Mouse (Mus musculus) adrenal gland, adult 2 months (tissue): ENCODE measurements at regions not wholly inside any gene's neighbourhood (a gene's known extent, or its start where the extent isn't known, plus 50 kb on each side); places are given as distances from the start of the nearest gene placed in this dataset.

Source experiments
- DNase-seq: peaks from one replicate; pipeline ENCODE4 v3.0.0; 2021

- DNase-seq, result no peak
Observed at GRCm38 (mm10) chr16:15052389-15052923, 146.1 kb downstream of the Efcab1 start.

- peak; percentile 40 for DNase-seq
Observed at GRCm38 (mm10) chr16:15052924-15053793, 146.8 kb downstream of the Efcab1 start.

- no peak for DNase-seq
Observed at GRCm38 (mm10) chr16:15053840-15054239, 147.4 kb downstream of the Efcab1 start.

- DNase-seq, result peak; percentile 16
Observed at GRCm38 (mm10) chr16:15054306-15055001, 148.0 kb downstream of the Efcab1 start.

- DNase-seq, result no peak
Observed at GRCm38 (mm10) chr16:15055697-15056096, 149.3 kb downstream of the Efcab1 start.

- DNase-seq, result no peak
Observed at GRCm38 (mm10) chr16:15070485-15070960, 164.1 kb downstream of the Efcab1 start.

- no peak for DNase-seq
Observed at GRCm38 (mm10) chr16:15074407-15074806, 168.0 kb downstream of the Efcab1 start.

- DNase-seq, result no peak
Observed at GRCm38 (mm10) chr16:15083692-15084091, 177.3 kb downstream of the Efcab1 start.

GRCm38 (mm10) chr16:15084147-15084752 is 177.8 kb downstream of the Efcab1 start:
- no peak for DNase-seq

GRCm38 (mm10) chr16:15084753-15085728 is 178.6 kb downstream of the Efcab1 start:
- DNase-seq, result peak; percentile 68

- no peak for DNase-seq
Observed at GRCm38 (mm10) chr16:15086556-15086955, 180.2 kb downstream of the Efcab1 start.

- DNase-seq, result no peak
Observed at GRCm38 (mm10) chr16:15103938-15104337, 197.5 kb downstream of the Efcab1 start.

GRCm38 (mm10) chr16:15107234-15107633 is 200.8 kb downstream of the Efcab1 start:
- DNase-seq, result no peak

GRCm38 (mm10) chr16:15113131-15113530 is 204.1 kb upstream of the Gm21897 start:
- peak; percentile 28 for DNase-seq

- DNase-seq, result no peak
Observed at GRCm38 (mm10) chr16:15113989-15114556, 203.2 kb upstream of the Gm21897 start.

GRCm38 (mm10) chr16:15114574-15115230 is 202.6 kb upstream of the Gm21897 start:
- no peak for DNase-seq

- DNase-seq, result no peak
Observed at GRCm38 (mm10) chr16:15115386-15115785, 201.9 kb upstream of the Gm21897 start.

GRCm38 (mm10) chr16:15119799-15120198 is 197.5 kb upstream of the Gm21897 start:
- peak; percentile 42 for DNase-seq

GRCm38 (mm10) chr16:15128996-15129395 is 188.3 kb upstream of the Gm21897 start:
- DNase-seq, result no peak

GRCm38 (mm10) chr16:15129806-15130205 is 187.5 kb upstream of the Gm21897 start:
- DNase-seq, result no peak
